Mouse (Mus musculus): ENCODE measurements at regions not wholly inside any gene's neighbourhood (a gene's known extent, or its start where the extent isn't known, plus 50 kb on each side); places are given as distances from the start of the nearest gene placed in this dataset.

- Histone ChIP-seq H3K4me2 (replicated peaks) (no peak overlapping the region), H3K4me1 (peaks cover 20% of the 10 kb centered on the region), H3K9me3 (replicated peaks) (no peaks in the 10 kb centered on the region), H3K27ac (peak overlapping the region; percentile 12; the same call in 1 of the 2 replicates), H3K9ac (no peak overlapping the region), H3K4me3 (no peak overlapping the region), H3K36me3 (no peaks in the 10 kb centered on the region), H3K27me3 (peaks cover 5% of the 10 kb centered on the region; the same call in 1 of the 2 replicates)
- WGBS: 43% methylated on average over 1 of the region's 1 CpGs
- no peak for ATAC-seq (ENCODE audit: low FRiP score)
These were observed 167.7 kb upstream of the Sdk2 start for GRCm38 (mm10) chr11:114234542-114234910.

DNA sequence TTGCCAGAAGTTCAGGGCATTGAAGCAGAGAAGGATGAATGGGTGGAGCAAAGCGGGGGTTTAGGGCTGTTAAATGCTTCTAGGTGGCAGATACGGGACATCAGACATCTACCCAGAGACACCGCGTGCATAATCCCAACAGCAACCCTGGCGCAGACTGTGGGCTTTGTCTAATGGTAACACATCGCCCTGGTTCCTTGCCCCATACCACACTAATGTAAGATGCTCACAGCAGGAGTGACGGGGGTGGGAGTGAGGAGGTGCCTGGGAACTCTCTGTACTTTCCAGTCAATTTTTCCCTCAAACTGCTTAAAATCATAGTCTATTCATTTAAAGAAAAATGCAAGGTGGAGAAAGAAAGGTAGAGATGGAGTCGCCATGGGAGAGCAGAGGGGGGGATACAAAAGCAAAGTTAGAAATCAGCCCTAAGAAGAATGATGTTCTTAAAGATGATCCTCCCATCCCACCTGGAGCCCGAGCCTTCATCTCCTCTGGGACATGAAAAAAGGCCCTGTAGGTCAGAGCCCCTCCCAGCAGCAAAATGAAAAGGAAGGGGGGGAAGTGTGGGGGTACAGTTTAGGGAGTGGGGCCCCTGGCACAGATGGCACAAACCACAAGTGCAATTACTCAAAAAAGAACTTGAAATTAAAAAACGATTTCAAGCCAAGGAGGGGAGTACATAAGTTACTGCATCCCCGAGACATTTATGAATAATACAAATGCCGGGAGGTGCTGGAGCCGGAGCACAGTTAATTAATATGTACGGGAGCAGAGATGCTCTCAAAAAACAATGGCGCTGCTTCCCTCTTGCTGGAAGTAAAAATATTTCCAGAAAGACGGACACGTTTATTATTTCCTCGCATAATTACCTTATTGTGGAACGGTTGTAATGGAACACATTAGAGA, 167.0 kb upstream of the Sdk2 start:
- H3K4me3 ChIP-seq: no peak overlapping the region
- WGBS: 75% methylated on average over 19 of the region's 19 CpGs
- peak overlapping the region; percentile 12; the same call in 1 of the 2 replicates for H3K27ac ChIP-seq
- no peak overlapping the region for H3K4me2 ChIP-seq (replicated peaks)
- peaks cover 5% of the 10 kb centered on the region; the same call in 1 of the 2 replicates for H3K27me3 ChIP-seq
- H3K4me1 ChIP-seq: peaks cover 13% of the 10 kb centered on the region
- no peak for ATAC-seq (ENCODE audit: low FRiP score)
- H3K9ac ChIP-seq: no peak overlapping the region
- H3K9me3 ChIP-seq (replicated peaks): no peaks in the 10 kb centered on the region
- H3K36me3 ChIP-seq: no peaks in the 10 kb centered on the region

- Histone ChIP-seq H3K4me3 (no peak overlapping the region), H3K4me1 (peaks cover 10% of the 10 kb centered on the region), H3K9me3 (replicated peaks) (no peaks in the 10 kb centered on the region), H3K27ac (no peak overlapping the region), H3K27me3 (peaks cover 5% of the 10 kb centered on the region; the same call in 1 of the 2 replicates), H3K9ac (no peak overlapping the region), H3K36me3 (no peaks in the 10 kb centered on the region), H3K4me2 (replicated peaks) (no peak overlapping the region)
- no peak for ATAC-seq (ENCODE audit: low FRiP score)
- WGBS: 61% methylated on average over 4 of the region's 4 CpGs
These were observed 165.0 kb upstream of the Sdk2 start for GRCm38 (mm10) chr11:114231841-114232240.

GRCm38 (mm10) chr11:114229763-114230162, 162.9 kb upstream of the Sdk2 start:
- no peak for ATAC-seq (ENCODE audit: low FRiP score)
- H3K27ac ChIP-seq: no peak overlapping the region

DNA sequence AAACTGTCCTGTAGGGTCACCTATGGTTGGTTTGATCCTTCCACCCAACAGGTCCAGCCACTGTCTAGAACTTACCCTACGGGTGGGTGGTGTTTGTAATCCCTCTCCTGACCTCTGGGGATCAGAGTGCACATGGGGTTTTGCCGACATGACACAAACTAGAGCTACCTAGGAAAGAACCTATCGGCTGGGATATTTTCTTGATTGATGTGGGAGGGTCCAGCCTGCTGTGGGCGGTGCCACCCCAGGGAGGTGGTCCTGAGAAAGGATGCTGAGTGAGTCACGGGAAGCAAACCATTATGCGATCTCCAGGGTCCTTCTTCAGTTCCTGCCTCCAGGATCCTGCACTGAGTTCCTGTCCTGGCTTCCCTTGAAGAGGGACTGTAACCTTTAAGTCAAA, 162.3 kb upstream of the Sdk2 start:
- no peaks in the 10 kb centered on the region for H3K9me3 ChIP-seq (replicated peaks)
- no peak overlapping the region for H3K27ac ChIP-seq
- H3K4me2 ChIP-seq (replicated peaks): no peak overlapping the region
- ATAC-seq (ENCODE audit: low FRiP score): no peak
- 87% methylated on average over 6 of the region's 6 CpGs for WGBS
- no peak overlapping the region for H3K9ac ChIP-seq
- H3K4me1 ChIP-seq: peaks cover 4% of the 10 kb centered on the region
- peaks cover 4% of the 10 kb centered on the region; the same call in 1 of the 2 replicates for H3K27me3 ChIP-seq
- H3K36me3 ChIP-seq: no peaks in the 10 kb centered on the region
- no peak overlapping the region for H3K4me3 ChIP-seq

More at GRCm38 (mm10) chr11:114229763-114230162, 162.9 kb upstream of the Sdk2 start:
- H3K4me1 ChIP-seq: peaks cover 9% of the 10 kb centered on the region
- no peak overlapping the region for H3K9ac ChIP-seq
- no peaks in the 10 kb centered on the region for H3K36me3 ChIP-seq
- H3K4me3 ChIP-seq: no peak overlapping the region
- peaks cover 4% of the 10 kb centered on the region; the same call in 1 of the 2 replicates for H3K27me3 ChIP-seq
- WGBS: 60% methylated on average over 8 of the region's 8 CpGs
- H3K9me3 ChIP-seq (replicated peaks): no peaks in the 10 kb centered on the region
- no peak overlapping the region for H3K4me2 ChIP-seq (replicated peaks)

GRCm38 (mm10) chr11:114226553-114226952, 159.7 kb upstream of the Sdk2 start:
- no peak overlapping the region for H3K4me2 ChIP-seq (replicated peaks)
- no peak for ATAC-seq (ENCODE audit: low FRiP score)
- H3K9ac ChIP-seq: no peak overlapping the region
- no peak overlapping the region for H3K27ac ChIP-seq
- peaks cover 5% of the 10 kb centered on the region; the same call in 1 of the 2 replicates for H3K9me3 ChIP-seq (replicated peaks)
- H3K36me3 ChIP-seq: no peaks in the 10 kb centered on the region
- no peaks in the 10 kb centered on the region for H3K4me1 ChIP-seq
- H3K4me3 ChIP-seq: no peak overlapping the region
- H3K27me3 ChIP-seq: no peaks in the 10 kb centered on the region
- WGBS: 89% methylated on average over 13 of the region's 13 CpGs

- 91% methylated on average over 2 of the region's 2 CpGs for WGBS
- H3K36me3 ChIP-seq: no peaks in the 10 kb centered on the region
- H3K27me3 ChIP-seq: no peaks in the 10 kb centered on the region
- no peak overlapping the region for H3K27ac ChIP-seq
- peaks cover 5% of the 10 kb centered on the region; the same call in 1 of the 2 replicates for H3K9me3 ChIP-seq (replicated peaks)
- H3K4me2 ChIP-seq (replicated peaks): no peak overlapping the region
- H3K4me3 ChIP-seq: no peak overlapping the region
- H3K9ac ChIP-seq: no peak overlapping the region
- H3K4me1 ChIP-seq: no peaks in the 10 kb centered on the region
- no peak for ATAC-seq (ENCODE audit: low FRiP score)
These were observed 157.9 kb upstream of the Sdk2 start for GRCm38 (mm10) chr11:114224706-114225105.

DNA sequence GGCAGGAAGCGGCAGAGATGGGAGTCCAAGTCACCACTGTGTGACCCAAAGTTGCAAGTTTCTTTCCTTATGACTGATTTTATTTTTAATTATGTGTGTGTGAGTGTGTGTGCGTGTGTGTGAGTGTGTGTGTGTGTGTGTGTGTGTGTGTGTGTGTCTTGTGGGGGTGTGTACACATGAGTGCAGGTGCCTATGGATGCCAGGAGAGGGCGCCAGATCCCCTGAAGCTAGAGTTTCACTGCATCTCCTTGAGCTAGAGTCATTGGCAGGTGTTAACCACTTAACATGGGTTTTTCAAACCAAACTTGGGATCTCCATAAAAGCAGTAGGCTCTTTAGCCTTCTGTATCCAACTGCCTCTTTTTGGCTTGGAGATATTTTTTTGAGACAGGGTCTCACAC, 156.2 kb upstream of the Sdk2 start:
- peaks cover 5% of the 10 kb centered on the region; the same call in 1 of the 2 replicates for H3K9me3 ChIP-seq (replicated peaks)
- WGBS: 82% methylated on average over 3 of the region's 3 CpGs
- no peak overlapping the region for H3K27ac ChIP-seq
- H3K4me3 ChIP-seq: no peak overlapping the region
- H3K4me2 ChIP-seq (replicated peaks): no peak overlapping the region
- peaks cover 9% of the 10 kb centered on the region for H3K4me1 ChIP-seq
- H3K36me3 ChIP-seq: no peaks in the 10 kb centered on the region
- H3K9ac ChIP-seq: no peak overlapping the region
- no peak for ATAC-seq (ENCODE audit: low FRiP score)
- 0 out of 2 replicates have a peak, but pooled peaks cover 5% of the 10 kb centered on the region for H3K27me3 ChIP-seq

- Histone ChIP-seq H3K9ac (no peak overlapping the region), H3K36me3 (no peaks in the 10 kb centered on the region), H3K9me3 (replicated peaks) (peaks cover 5% of the 10 kb centered on the region; the same call in 1 of the 2 replicates), H3K4me1 (peaks cover 34% of the 10 kb centered on the region), H3K27ac (no peak overlapping the region), H3K4me2 (replicated peaks) (no peak overlapping the region), H3K4me3 (no peak overlapping the region), H3K27me3 (0 out of 2 replicates have a peak, but pooled peaks cover 5% of the 10 kb centered on the region)
- no peak for ATAC-seq (ENCODE audit: low FRiP score)
- 86% methylated on average over 2 of the region's 2 CpGs for WGBS
These were observed 153.6 kb upstream of the Sdk2 start for GRCm38 (mm10) chr11:114220466-114220865.

GRCm38 (mm10) chr11:114218732-114219506, 152.1 kb upstream of the Sdk2 start:
- Histone ChIP-seq H3K27me3 (0 out of 2 replicates have a peak, but pooled peaks cover 5% of the 10 kb centered on the region), H3K4me1 (peaks cover 34% of the 10 kb centered on the region), H3K27ac (0 out of 2 replicates have a peak overlapping the region, but pooled peaks have one; percentile 30), H3K9ac (no peak overlapping the region), H3K9me3 (replicated peaks) (peaks cover 5% of the 10 kb centered on the region; the same call in 1 of the 2 replicates), H3K36me3 (no peaks in the 10 kb centered on the region), H3K4me3 (no peak overlapping the region), H3K4me2 (replicated peaks) (no peak overlapping the region)
- ATAC-seq (ENCODE audit: low FRiP score): no peak
- 33% methylated on average over 9 of the region's 9 CpGs for WGBS

DNA sequence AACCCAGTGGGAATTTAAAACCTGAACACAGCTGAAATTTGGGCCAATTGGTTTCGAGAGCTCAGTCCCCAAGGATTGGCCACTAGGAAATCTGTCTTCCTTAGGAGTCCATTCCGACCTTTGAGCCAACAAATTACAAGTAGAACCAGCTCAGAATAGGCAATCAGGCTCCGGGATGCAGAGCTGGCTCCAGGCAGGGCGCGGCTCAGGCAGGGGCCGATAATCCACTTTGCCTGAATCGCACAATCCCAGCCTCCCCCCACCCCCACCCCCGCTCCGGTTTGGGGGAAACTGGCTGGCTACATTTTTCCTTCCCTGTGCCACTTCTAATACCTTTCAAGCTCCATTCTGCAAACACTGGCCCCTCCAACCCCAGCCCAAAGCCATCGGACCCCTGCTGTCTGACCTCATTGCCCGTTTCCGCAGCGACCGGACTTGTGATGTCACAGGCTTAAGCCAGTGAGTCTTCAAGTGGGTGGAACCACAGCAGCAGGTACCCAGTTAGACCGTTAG, 150.5 kb upstream of the Sdk2 start:
- Histone ChIP-seq H3K4me1 (peaks cover 34% of the 10 kb centered on the region), H3K4me2 (replicated peaks) (peak overlapping the region; percentile 44), H3K27ac (peak overlapping the region; percentile 40; the same call in 1 of the 2 replicates), H3K36me3 (no peaks in the 10 kb centered on the region), H3K9me3 (replicated peaks) (peaks cover under 1% of the 10 kb centered on the region; the same call in 1 of the 2 replicates), H3K4me3 (peak overlapping the region; percentile 13), H3K27me3 (0 out of 2 replicates have a peak, but pooled peaks cover 5% of the 10 kb centered on the region), H3K9ac (peak overlapping the region; percentile 49)
- 2% methylated on average over 15 of the region's 15 CpGs for WGBS
- no peak for ATAC-seq (ENCODE audit: low FRiP score)

DNA sequence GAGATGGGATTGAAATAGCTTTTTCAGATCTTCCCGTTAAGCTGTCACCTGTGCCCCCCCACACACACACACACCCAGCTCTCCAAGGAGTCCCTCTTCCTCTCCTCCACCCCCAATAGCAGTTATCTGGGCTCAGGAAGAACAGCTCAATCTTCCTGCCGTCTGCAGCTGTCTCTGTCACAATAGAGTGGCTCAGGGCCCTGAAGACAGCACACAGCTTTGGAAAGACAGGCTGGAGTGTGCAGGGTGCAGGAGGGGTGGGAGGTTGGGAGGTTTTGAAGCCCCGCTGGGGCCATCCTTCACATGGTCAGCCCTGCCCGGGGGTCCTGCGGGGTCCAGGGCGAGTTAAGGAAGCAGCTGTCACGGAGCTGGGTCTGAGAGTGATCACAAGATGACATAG, 149.6 kb upstream of the Sdk2 start:
- no peak overlapping the region for H3K9ac ChIP-seq
- peak overlapping the region; percentile 24 for H3K27ac ChIP-seq
- 0 out of 2 replicates have a peak, but pooled peaks cover 5% of the 10 kb centered on the region for H3K27me3 ChIP-seq
- peak; percentile 59 for ATAC-seq (ENCODE audit: low FRiP score)
- 8% methylated on average over 7 of the region's 7 CpGs for WGBS
- peak overlapping the region; percentile 44 for H3K4me2 ChIP-seq (replicated peaks)
- no peaks in the 10 kb centered on the region for H3K36me3 ChIP-seq
- no peak overlapping the region for H3K4me3 ChIP-seq
- no peaks in the 10 kb centered on the region for H3K9me3 ChIP-seq (replicated peaks)
- peaks cover 34% of the 10 kb centered on the region for H3K4me1 ChIP-seq
